Mouse (Mus musculus) embryonic fibroblast, embryonic 13.5 days (primary cell): ENCODE measurements at regions not wholly inside any gene's neighbourhood (a gene's known extent, or its start where the extent isn't known, plus 50 kb on each side); places are given as distances from the start of the nearest gene placed in this dataset.

Source experiments
- CTCF ChIP-seq: IDR thresholded peaks from 2 replicates; pipeline ENCODE4 v1.5.1; 2011; ENCODE audit warnings: mild to moderate bottlenecking, control low read depth, low read length, moderate library complexity, borderline replicate concordance; ENCODE audit not compliant: insufficient read depth
- POLR2A ChIP-seq: IDR thresholded peaks from 2 replicates; pipeline ENCODE4 v1.6.1; 2011; ENCODE audit warnings: low read depth, mild to moderate bottlenecking, control low read depth, low read length, moderate library complexity

DNA sequence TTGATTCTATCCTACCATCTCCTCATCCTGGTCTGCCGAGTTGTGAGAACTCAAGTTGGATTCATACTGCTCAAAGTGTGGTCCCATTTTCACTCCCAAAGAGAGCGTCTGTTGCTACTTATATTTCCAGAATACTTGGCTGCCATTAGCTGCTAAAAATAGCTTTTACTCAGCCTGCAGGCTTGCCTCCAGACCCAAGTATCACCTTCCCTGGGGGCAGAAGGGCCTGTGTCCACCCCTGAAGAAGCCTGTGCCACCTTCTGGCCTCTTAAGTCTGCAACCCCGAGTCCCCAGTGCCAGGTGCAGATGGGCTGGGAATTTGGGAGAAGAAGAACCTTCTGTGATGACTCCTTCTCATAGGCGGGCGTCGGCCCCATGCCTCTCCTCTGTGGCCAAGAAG, 161.5 kb downstream of the Sh3bp4 start:
- TF ChIP-seq CTCF (no peak), POLR2A (no peak)
